Mouse (Mus musculus): ENCODE results near the gene Flt4. TPM values are rescaled to one million over a fixed set of nuclear protein-coding genes. Genes with fewer than 3 reads are reported as not detected.
A peak's percentile ranks its signal among the peaks of the same experiment; 100 is the strongest.

Gene Flt4
- polyA plus RNA-seq, 1 experiment from 2014 or later = 1.8 TPM

- Histone ChIP-seq H3K36me3 (no peaks in the 10 kb centered on the region), H3K9ac (replicated peaks) (no peak overlapping the region), H3K9me3 (no peaks in the 10 kb centered on the region), H3K4me1 (replicated peaks) (no peaks in the 10 kb centered on the region), H3K4me3 (replicated peaks) (no peak overlapping the region), H3K27ac (no peak overlapping the region), H3K27me3 (peaks cover 4% of the 10 kb centered on the region), H3K4me2 (replicated peaks) (no peak overlapping the region)
- 80% methylated on average over 8 of the region's 8 CpGs for WGBS
- ATAC-seq = no peak
These were observed 9.4 kb downstream of the Flt4 start for GRCm38 (mm10) chr11:49618476-49618875.

- Histone ChIP-seq H3K4me2 (replicated peaks) (no peak overlapping the region), H3K27ac (no peak overlapping the region), H3K4me1 (replicated peaks) (no peaks in the 10 kb centered on the region), H3K9ac (replicated peaks) (no peak overlapping the region), H3K36me3 (no peaks in the 10 kb centered on the region), H3K27me3 (no peaks in the 10 kb centered on the region), H3K4me3 (replicated peaks) (no peak overlapping the region), H3K9me3 (no peaks in the 10 kb centered on the region)
- ATAC-seq = no peak
- WGBS = 82% methylated on average over 5 of the region's 5 CpGs
These were observed 12.9 kb downstream of the Flt4 start for GRCm38 (mm10) chr11:49621953-49622352.

- H3K4me2 ChIP-seq (replicated peaks) = no peak overlapping the region
- no peaks in the 10 kb centered on the region for H3K27me3 ChIP-seq
- H3K4me3 ChIP-seq (replicated peaks) = no peak overlapping the region
- H3K9me3 ChIP-seq = no peaks in the 10 kb centered on the region
- no peak for ATAC-seq
- no peaks in the 10 kb centered on the region for H3K4me1 ChIP-seq (replicated peaks)
- 85% methylated on average over 3 of the region's 3 CpGs for WGBS
- H3K9ac ChIP-seq (replicated peaks) = no peak overlapping the region
- no peaks in the 10 kb centered on the region for H3K36me3 ChIP-seq
- no peak overlapping the region for H3K27ac ChIP-seq
These were observed 15.1 kb downstream of the Flt4 start for GRCm38 (mm10) chr11:49624156-49624555.

- no peak overlapping the region for H3K4me2 ChIP-seq (replicated peaks)
- ATAC-seq = no peak
- H3K4me1 ChIP-seq (replicated peaks) = no peaks in the 10 kb centered on the region
- H3K9me3 ChIP-seq = no peaks in the 10 kb centered on the region
- H3K4me3 ChIP-seq (replicated peaks) = no peak overlapping the region
- 68% methylated on average over 15 of the region's 15 CpGs for WGBS
- H3K27me3 ChIP-seq = no peaks in the 10 kb centered on the region
- no peak overlapping the region for H3K27ac ChIP-seq
- no peaks in the 10 kb centered on the region for H3K36me3 ChIP-seq
- H3K9ac ChIP-seq (replicated peaks) = no peak overlapping the region
These were observed 16.8 kb downstream of the Flt4 start for GRCm38 (mm10) chr11:49625863-49626262.

GRCm38 (mm10) chr11:49626748-49627147 is 17.7 kb downstream of the Flt4 start:
- Histone ChIP-seq H3K4me2 (replicated peaks) (no peak overlapping the region), H3K36me3 (no peaks in the 10 kb centered on the region), H3K9ac (replicated peaks) (no peak overlapping the region), H3K27me3 (0 out of 2 replicates have a peak, but pooled peaks cover 2% of the 10 kb centered on the region), H3K4me1 (replicated peaks) (no peaks in the 10 kb centered on the region), H3K27ac (no peak overlapping the region), H3K9me3 (no peaks in the 10 kb centered on the region), H3K4me3 (replicated peaks) (no peak overlapping the region)
- no peak for ATAC-seq
- WGBS = 75% methylated on average over 8 of the region's 8 CpGs

GRCm38 (mm10) chr11:49631154-49631553 is 22.1 kb downstream of the Flt4 start:
- Histone ChIP-seq H3K4me2 (replicated peaks) (no peak overlapping the region), H3K36me3 (no peaks in the 10 kb centered on the region), H3K4me1 (replicated peaks) (peaks cover 7% of the 10 kb centered on the region; the same call in 1 of the 2 replicates), H3K27me3 (peaks cover 45% of the 10 kb centered on the region), H3K9me3 (no peaks in the 10 kb centered on the region), H3K4me3 (replicated peaks) (no peak overlapping the region), H3K9ac (replicated peaks) (no peak overlapping the region), H3K27ac (no peak overlapping the region)
- WGBS = 39% methylated on average over 3 of the region's 3 CpGs
- no peak for ATAC-seq

GRCm38 (mm10) chr11:49632256-49632655 is 23.2 kb downstream of the Flt4 start:
- 93% methylated on average over 2 of the region's 2 CpGs for WGBS
- no peaks in the 10 kb centered on the region for H3K9me3 ChIP-seq
- H3K4me3 ChIP-seq (replicated peaks) = no peak overlapping the region
- peaks cover 13% of the 10 kb centered on the region for H3K4me1 ChIP-seq (replicated peaks)
- H3K4me2 ChIP-seq (replicated peaks) = no peak overlapping the region
- H3K9ac ChIP-seq (replicated peaks) = no peak overlapping the region
- no peak overlapping the region for H3K27ac ChIP-seq
- H3K36me3 ChIP-seq = no peaks in the 10 kb centered on the region
- no peak for ATAC-seq
- H3K27me3 ChIP-seq = peaks cover 56% of the 10 kb centered on the region

- no peak overlapping the region for H3K27ac ChIP-seq
- no peak overlapping the region for H3K9ac ChIP-seq (replicated peaks)
- peak overlapping the region; percentile 28 for H3K4me3 ChIP-seq (replicated peaks)
- 0 out of 2 replicates have a peak, but pooled peaks have one; percentile 13 for ATAC-seq
- WGBS = 4% methylated on average over 22 of the region's 22 CpGs
- H3K27me3 ChIP-seq = peaks cover 67% of the 10 kb centered on the region
- H3K4me1 ChIP-seq (replicated peaks) = peaks cover 13% of the 10 kb centered on the region
- peak overlapping the region; percentile 45 for H3K4me2 ChIP-seq (replicated peaks)
- H3K36me3 ChIP-seq = no peaks in the 10 kb centered on the region
- no peaks in the 10 kb centered on the region for H3K9me3 ChIP-seq
These were observed 25.0 kb downstream of the Flt4 start for GRCm38 (mm10) chr11:49634101-49634500.

- Histone ChIP-seq H3K36me3 (no peaks in the 10 kb centered on the region), H3K9me3 (no peaks in the 10 kb centered on the region), H3K4me2 (replicated peaks) (no peak overlapping the region), H3K27me3 (peaks cover 67% of the 10 kb centered on the region), H3K4me1 (replicated peaks) (peaks cover 13% of the 10 kb centered on the region), H3K27ac (no peak overlapping the region), H3K4me3 (replicated peaks) (no peak overlapping the region), H3K9ac (replicated peaks) (no peak overlapping the region)
- no peak for ATAC-seq
- 75% methylated on average over 6 of the region's 6 CpGs for WGBS
These were observed 26.6 kb downstream of the Flt4 start for GRCm38 (mm10) chr11:49635671-49636070.

- ATAC-seq = no peak
- Histone ChIP-seq H3K4me2 (replicated peaks) (no peak overlapping the region), H3K9ac (replicated peaks) (no peak overlapping the region)
These were observed 27.4 kb downstream of the Flt4 start for GRCm38 (mm10) chr11:49636449-49636848.

GRCm38 (mm10) chr11:49645677-49646076 is 36.6 kb downstream of the Flt4 start:
- H3K4me1 ChIP-seq (replicated peaks) = no peaks in the 10 kb centered on the region
- H3K4me3 ChIP-seq (replicated peaks) = no peak overlapping the region
- H3K27me3 ChIP-seq = no peaks in the 10 kb centered on the region
- WGBS = 56% methylated on average over 8 of the region's 8 CpGs
- no peaks in the 10 kb centered on the region for H3K9me3 ChIP-seq
- H3K36me3 ChIP-seq = no peaks in the 10 kb centered on the region
- no peak overlapping the region for H3K4me2 ChIP-seq (replicated peaks)
- H3K9ac ChIP-seq (replicated peaks) = no peak overlapping the region
- H3K27ac ChIP-seq = no peak overlapping the region
- 0 out of 2 replicates have a peak, but pooled peaks have one; percentile 28 for ATAC-seq

More at GRCm38 (mm10) chr11:49636449-49636848, 27.4 kb downstream of the Flt4 start:
- Histone ChIP-seq H3K36me3 (no peaks in the 10 kb centered on the region), H3K9me3 (no peaks in the 10 kb centered on the region), H3K4me1 (replicated peaks) (peaks cover 13% of the 10 kb centered on the region), H3K4me3 (replicated peaks) (no peak overlapping the region), H3K27me3 (peaks cover 67% of the 10 kb centered on the region), H3K27ac (no peak overlapping the region)
- 3% methylated on average over 11 of the region's 11 CpGs for WGBS

- Histone ChIP-seq H3K27ac (no peak overlapping the region), H3K9ac (replicated peaks) (no peak overlapping the region), H3K4me2 (replicated peaks) (no peak overlapping the region), H3K9me3 (no peaks in the 10 kb centered on the region), H3K4me1 (replicated peaks) (peaks cover 4% of the 10 kb centered on the region), H3K4me3 (replicated peaks) (no peak overlapping the region), H3K36me3 (no peaks in the 10 kb centered on the region), H3K27me3 (no peaks in the 10 kb centered on the region)
- no peak for ATAC-seq
- WGBS = 64% methylated on average over 18 of the region's 18 CpGs
These were observed 41.3 kb downstream of the Flt4 start for GRCm38 (mm10) chr11:49650113-49650993.
